Mouse (Mus musculus) cerebellum, adult 2 months (tissue): ENCODE results near the gene Gpr107.

ENCODE experiments used
- CTCF ChIP-seq: fragments of 200-500 bp; IDR thresholded peaks from 2 replicates; pipeline ENCODE4 v1.5.1; 2011; ENCODE audit warnings: low read depth, mild to moderate bottlenecking, control low read depth, low read length, moderate library complexity, borderline replicate concordance; ENCODE audit not compliant: insufficient read depth
- POLR2A ChIP-seq: fragments of 200-500 bp; IDR thresholded peaks from 2 replicates; pipeline ENCODE4 v1.6.1; 2011; ENCODE audit warnings: low read length, control low read depth, borderline replicate concordance; ENCODE audit not compliant: insufficient read depth

DNA sequence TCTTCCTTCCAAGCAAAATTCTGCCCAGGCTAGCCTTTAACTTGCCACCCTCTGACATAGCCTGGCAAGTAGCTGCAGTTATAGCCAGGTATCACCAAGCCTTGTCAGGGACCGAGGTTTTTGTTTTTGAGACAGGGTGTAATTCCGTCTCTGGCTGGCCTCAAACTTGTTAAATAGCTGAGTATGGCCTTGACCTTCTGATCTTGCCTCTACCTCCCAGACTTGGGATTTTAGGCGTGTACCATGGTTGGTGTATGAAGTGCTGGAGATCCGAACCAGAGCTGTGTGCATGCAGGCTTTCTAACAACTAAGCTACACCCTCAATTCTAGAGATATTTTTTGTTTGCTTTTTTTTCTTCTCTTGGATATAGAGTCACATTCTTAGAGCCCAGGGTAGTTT lies 9.5 kb downstream of the Gpr107 start:
- no peak for TF ChIP-seq POLR2A
- TF ChIP-seq CTCF = no peak
